Mouse (Mus musculus): Measurements from ENCODE around the gene Lhpp. TPM values are rescaled to one million over a fixed set of nuclear protein-coding genes. Genes with fewer than 3 reads are reported as not detected.

Lhpp gene
- total RNA-seq (2023), result 2.3 to 6.4 TPM (median 4.2 TPM) in 4 replicates

DNA sequence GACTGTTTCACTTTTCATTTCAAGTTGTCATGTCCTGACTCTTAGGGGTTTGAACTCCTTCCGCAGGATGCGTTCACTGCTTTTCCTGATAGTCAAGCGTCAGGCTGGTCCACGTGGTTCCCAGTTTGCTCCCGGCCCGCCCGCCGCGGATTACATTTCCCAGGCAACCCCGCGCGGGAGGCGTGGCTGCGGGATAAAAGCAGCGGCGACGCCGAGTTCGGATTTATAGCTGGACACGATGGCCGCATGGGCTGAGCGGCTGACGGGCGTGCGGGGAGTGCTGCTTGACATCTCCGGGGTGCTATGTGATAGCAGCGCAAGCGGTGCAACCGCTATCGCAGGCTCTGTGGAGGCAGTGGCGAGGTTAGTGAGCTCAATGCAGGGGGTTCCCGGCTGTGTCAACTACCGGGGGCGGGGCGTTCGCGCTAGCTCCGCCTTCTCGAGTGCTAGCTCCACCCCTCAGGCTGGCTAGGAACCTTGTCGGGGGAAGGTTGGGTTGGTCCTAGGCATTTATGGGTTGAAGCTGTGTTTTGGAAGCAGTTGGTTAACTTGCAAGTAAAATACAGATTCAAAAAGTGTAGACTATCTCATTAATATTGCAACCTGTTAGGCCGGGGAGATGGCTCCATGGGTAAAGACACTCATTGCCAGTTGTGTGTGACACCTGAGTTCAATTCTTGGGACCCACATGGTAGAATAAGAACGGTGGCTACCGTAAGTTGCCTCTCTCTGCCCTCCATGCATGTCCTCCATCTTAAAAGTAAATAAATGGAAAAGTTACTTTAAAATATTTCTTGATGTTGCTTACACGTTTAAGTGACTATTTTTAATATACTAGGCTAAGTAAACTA is at the start of gene Lhpp:
Gene Lhpp, plus strand, starts transcription at position 171 of the 851 bp plus-strand sequence.

GRCm38 (mm10) chr7:132576116-132576650 is 34.3 kb upstream of the Lhpp start, which contains the start of gene Oat:
TSS of gene Oat (minus strand) at chr7:132576398.

DNA sequence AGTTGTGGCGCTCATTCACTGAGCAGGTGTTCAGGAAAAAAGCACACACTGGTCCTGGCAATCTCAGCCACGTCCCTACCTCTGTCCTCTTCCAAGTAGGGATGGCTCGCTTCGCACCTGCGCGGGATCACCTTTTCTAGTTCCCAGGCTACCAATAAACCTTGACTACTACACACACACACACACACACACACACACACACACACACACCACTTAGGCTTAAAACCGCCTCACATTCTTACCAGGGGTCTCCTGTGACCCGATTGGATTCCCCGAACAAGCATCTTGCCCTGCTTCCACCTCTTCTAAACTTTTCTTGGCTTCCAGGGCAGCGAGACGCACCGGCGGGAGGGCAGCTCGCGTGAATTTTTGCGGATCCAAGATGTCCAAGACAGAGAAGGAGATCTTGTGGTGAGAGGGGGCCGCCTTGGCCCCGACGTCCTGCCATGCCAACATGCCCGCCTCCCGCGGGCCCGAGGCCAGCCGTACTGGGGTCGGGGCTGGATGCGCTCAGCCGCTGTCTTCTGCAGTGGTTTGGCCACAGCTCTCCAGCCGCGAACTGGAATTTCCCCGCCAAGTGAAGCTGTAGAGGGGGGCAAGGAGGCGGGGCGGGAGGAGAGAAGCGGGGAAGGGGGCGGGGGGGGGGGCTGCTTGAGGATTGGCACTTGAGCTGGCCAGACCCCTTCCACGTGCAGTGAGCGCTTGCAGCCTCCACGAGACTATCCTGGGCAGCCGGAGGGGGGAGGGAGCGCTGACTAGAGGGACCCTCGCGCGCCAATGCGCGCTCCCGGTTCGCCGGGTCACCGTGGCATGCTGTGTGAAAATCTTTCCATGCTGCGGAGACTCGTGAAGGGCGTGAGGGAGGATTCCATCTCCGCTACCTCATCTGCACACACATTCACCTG is 11.1 kb upstream of the Lhpp start, which contains the start of gene Nkx1-2:
Gene Nkx1-2, minus strand, starts transcription at position 567 of the 905 bp plus-strand sequence.

Other genes starting within 250 kb of the Lhpp start
- 98.2 to 110 TPM (median 99.6 TPM) in 4 replicates for gene Oat, start 34.2 kb upstream of the Lhpp start, total RNA-seq (2023)
- not detected in 4 replicates for gene Nkx1-2, start 11.0 kb upstream of the Lhpp start, total RNA-seq (2023)
- 69.3 to 75.7 TPM (median 72.1 TPM) in 4 replicates for gene Fam53b, start 203.2 kb downstream of the Lhpp start, total RNA-seq (2023)
- gene Eef1akmt2, start 242.0 kb downstream of the Lhpp start, total RNA-seq (2023), result 30.2 to 39.1 TPM (median 34.0 TPM) in 4 replicates
- gene Abraxas2, start 248.6 kb downstream of the Lhpp start, total RNA-seq (2023), result 42.6 to 47.3 TPM (median 45.0 TPM) in 4 replicates

All from B cell, adult 62 days (primary cell).